Mouse (Mus musculus): ENCODE data around the gene Nisch.

Gene Nisch

GRCm38 (mm10) chr14:31215157-31216002 is 1.4 kb downstream of the Nisch start:
- peak; percentile 74 for DNase-seq (ENCODE audit: extremely low spot score)

GRCm38 (mm10) chr14:31214684-31215083 is 2.1 kb downstream of the Nisch start:
- DNase-seq (ENCODE audit: extremely low spot score) = no peak

GRCm38 (mm10) chr14:31213868-31214267 is 2.9 kb downstream of the Nisch start:
- DNase-seq (ENCODE audit: extremely low spot score) = no peak

GRCm38 (mm10) chr14:31212499-31212898 is 4.2 kb downstream of the Nisch start:
- no peak for DNase-seq (ENCODE audit: extremely low spot score)

GRCm38 (mm10) chr14:31211854-31212253 is 4.9 kb downstream of the Nisch start:
- DNase-seq (ENCODE audit: extremely low spot score) = no peak

- DNase-seq (ENCODE audit: extremely low spot score) = no peak
Observed at GRCm38 (mm10) chr14:31209133-31209557, 7.6 kb downstream of the Nisch start.

GRCm38 (mm10) chr14:31208084-31208483 is 8.7 kb downstream of the Nisch start, which contains the start of gene Tnnc1:
Tnnc1 (plus strand) TSS chr14:31208312.
- no peak for DNase-seq (ENCODE audit: extremely low spot score)

GRCm38 (mm10) chr14:31207070-31207830 is 9.5 kb downstream of the Nisch start:
- no peak for DNase-seq (ENCODE audit: extremely low spot score)

GRCm38 (mm10) chr14:31206472-31206981 is 10.2 kb downstream of the Nisch start:
- peak; percentile 93 for DNase-seq (ENCODE audit: extremely low spot score)

GRCm38 (mm10) chr14:31205562-31206467 is 10.9 kb downstream of the Nisch start:
- DNase-seq (ENCODE audit: extremely low spot score) = peak; percentile 60

GRCm38 (mm10) chr14:31205244-31205561 is 11.5 kb downstream of the Nisch start:
- DNase-seq (ENCODE audit: extremely low spot score) = no peak

GRCm38 (mm10) chr14:31204844-31205243 is 11.9 kb downstream of the Nisch start:
- DNase-seq (ENCODE audit: extremely low spot score) = no peak

GRCm38 (mm10) chr14:31200038-31200437 is 16.7 kb downstream of the Nisch start:
- DNase-seq (ENCODE audit: extremely low spot score) = no peak

- no peak for DNase-seq (ENCODE audit: extremely low spot score)
Observed at GRCm38 (mm10) chr14:31199599-31199998, 17.1 kb downstream of the Nisch start.

- no peak for DNase-seq (ENCODE audit: extremely low spot score)
Observed at GRCm38 (mm10) chr14:31197547-31198516, 18.9 kb downstream of the Nisch start.

GRCm38 (mm10) chr14:31195968-31196367 is 20.8 kb downstream of the Nisch start:
- no peak for DNase-seq (ENCODE audit: extremely low spot score)

GRCm38 (mm10) chr14:31195521-31195920 is 21.2 kb downstream of the Nisch start:
- DNase-seq (ENCODE audit: extremely low spot score) = no peak

- no peak for DNase-seq (ENCODE audit: extremely low spot score)
Observed at GRCm38 (mm10) chr14:31194891-31195513, 21.7 kb downstream of the Nisch start.

- DNase-seq (ENCODE audit: extremely low spot score) = no peak
Observed at GRCm38 (mm10) chr14:31194441-31194840, 22.3 kb downstream of the Nisch start.

- no peak for DNase-seq (ENCODE audit: extremely low spot score)
Observed at GRCm38 (mm10) chr14:31193791-31194190, 23.0 kb downstream of the Nisch start.

All from embryo, embryonic 9.5 days (tissue).